Mouse (Mus musculus) heart, embryonic 15.5 days (tissue): Measurements from ENCODE around the gene Mmp7. TPM values are rescaled to one million over a fixed set of nuclear protein-coding genes. Genes with fewer than 3 reads are reported as not detected.

Experiments
- ATAC-seq: fragments of 200-750 bp; cut with Nextera tagmentation; replicated peaks from 2 replicates; pipeline ENCODE4 v1.8.0; 2017; ENCODE audit warnings: low read depth, moderate TSS enrichment; ENCODE audit not compliant: insufficient number of reproducible peaks, insufficient read depth, low FRiP score
- H3K27ac ChIP-seq: fragments of 300-500 bp; sonication (generic); 2 replicates; pipeline ENCODE4 v1.5.1; 2015; ENCODE audit warnings: mild to moderate bottlenecking, inconsistent platforms
- H3K27me3 ChIP-seq: fragments of 300-500 bp; sonication (generic); 2 replicates; pipeline ENCODE4 v1.6.1; 2015; ENCODE audit warnings: inconsistent platforms
- H3K36me3 ChIP-seq: fragments of 300-500 bp; sonication (generic); 2 replicates; pipeline ENCODE4 v1.6.1; 2015; ENCODE audit warnings: mild to moderate bottlenecking, inconsistent platforms
- H3K4me1 ChIP-seq: fragments of 300-500 bp; sonication (generic); replicated peaks from 2 replicates; pipeline ENCODE4 v1.6.1; 2015; ENCODE audit warnings: inconsistent platforms
- H3K4me2 ChIP-seq: fragments of 300-500 bp; sonication (generic); 2 replicates; pipeline ENCODE4 v1.6.1; 2015; ENCODE audit warnings: inconsistent platforms, mild to moderate bottlenecking, moderate library complexity
- H3K4me3 ChIP-seq: fragments of 300-500 bp; sonication (generic); 2 replicates; pipeline ENCODE4 v1.5.1; 2015; ENCODE audit warnings: mild to moderate bottlenecking, inconsistent platforms
- H3K9ac ChIP-seq: fragments of 300-500 bp; sonication (generic); 2 replicates; pipeline ENCODE4 v1.6.1; 2015; ENCODE audit warnings: mild to moderate bottlenecking, inconsistent platforms
- H3K9me3 ChIP-seq: fragments of 300-500 bp; sonication (generic); replicated peaks from 2 replicates; pipeline ENCODE4 v1.6.1; 2016; ENCODE audit warnings: inconsistent platforms
- WGBS: fragments of 180-500 bp; shearing (Covaris S2); methylation state at CpG from one replicate; pipeline ENCODE4 v1.1.7; 2015; ENCODE audit warnings: mixed read lengths; 5-methylcytosine and 5-hydroxymethylcytosine counted together
- polyA plus RNA-seq: library from polyadenylated mRNA; unstranded; fragments of >200 nt; fragmentation: Nextera tagmentation; extraction: Ambion mirVana; gene quantifications from 2 replicates; pipeline ENCODE4 v1.2.1, GENCODE M21; 2015

Mmp7 gene
- polyA plus RNA-seq, 1 experiment from 2014 or later, result not detected

DNA sequence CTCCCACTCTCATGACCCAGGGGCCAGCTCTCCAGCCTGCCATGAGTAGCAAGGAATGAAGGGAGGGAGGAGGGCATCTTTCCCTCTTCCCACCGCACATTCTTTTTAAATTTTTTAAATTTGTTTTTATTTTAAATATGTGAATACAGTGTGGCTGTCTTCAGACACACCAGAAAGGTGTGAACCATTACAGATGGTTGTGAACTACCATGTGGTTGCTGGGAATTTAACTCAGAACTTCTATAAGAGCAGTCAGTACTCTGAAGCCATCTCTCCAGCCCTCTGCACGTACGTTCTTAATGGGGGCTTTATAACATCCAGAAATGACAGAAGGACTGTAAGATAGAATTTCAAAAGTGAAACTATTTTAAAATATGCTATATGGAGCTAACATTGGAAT, 57.0 kb downstream of the Mmp7 start:
- no peaks in the 10 kb centered on the region for H3K4me1 ChIP-seq
- H3K9me3 ChIP-seq, result no peaks in the 10 kb centered on the region
- no peak overlapping the region for H3K4me3 ChIP-seq
- H3K36me3 ChIP-seq, result no peaks in the 10 kb centered on the region
- H3K9ac ChIP-seq, result no peak overlapping the region
- no peak overlapping the region for H3K4me2 ChIP-seq
- H3K27ac ChIP-seq, result no peak overlapping the region
- 81% methylated on average over 3 of the region's 3 CpGs for WGBS
- ATAC-seq, result no peak
- H3K27me3 ChIP-seq, result no peaks in the 10 kb centered on the region

Other genes with a start within 250 kb of the Mmp7 start
- gene Mmp3, start 246.3 kb upstream of the Mmp7 start, polyA plus RNA-seq, result not detected in 2 replicates
- gene Mmp10, start 189.7 kb upstream of the Mmp7 start, polyA plus RNA-seq, result not detected in 2 replicates
- gene Mmp8, start 133.6 kb upstream of the Mmp7 start, polyA plus RNA-seq, result 0.77 and 1.2 TPM in 2 replicates
- not detected in 2 replicates for gene Mmp27, start 120.7 kb upstream of the Mmp7 start, polyA plus RNA-seq
- not detected in 2 replicates for gene Mmp20, start 63.9 kb upstream of the Mmp7 start, polyA plus RNA-seq
- 84.6 and 88.9 TPM in 2 replicates for gene Tmem123, start 72.0 kb downstream of the Mmp7 start, polyA plus RNA-seq
- gene Birc2, start 145.0 kb downstream of the Mmp7 start, polyA plus RNA-seq, result 25.5 and 28.0 TPM in 2 replicates
- 5.4 and 8.2 TPM in 2 replicates for gene Birc3, start 181.1 kb downstream of the Mmp7 start, polyA plus RNA-seq